Mouse (Mus musculus): ENCODE measurements around the gene Tenm3.

- TF ChIP-seq CTCF (IDR thresholded peaks at IDR 0.05; ENCODE audit: control insufficient read depth, insufficient read depth, insufficient read length): no peak
- TF ChIP-seq MAX (IDR thresholded peaks at IDR 0.05): no peak
- TF ChIP-seq FOSL1 (IDR thresholded peaks at IDR 0.05; ENCODE audit: insufficient read depth, low read length, poor library complexity, severe bottlenecking): no peak
Observed at GRCm38 (mm10) chr8:48722318-48722717, 121.4 kb downstream of the Tenm3 start.
